Mouse (Mus musculus) hindbrain, embryonic 10.5 days (tissue): ENCODE measurements around the gene Olfr520. TPM values are rescaled to one million over a fixed set of nuclear protein-coding genes. Genes with fewer than 3 reads are reported as not detected.
A peak's percentile ranks its signal among the peaks of the same experiment; 100 is the strongest.

ENCODE experiments used
- DNase-seq: peaks from one replicate; pipeline ENCODE4 v3.0.0-alpha.2; 2017; ENCODE audit warnings: low spot score
- H3K27ac ChIP-seq: fragments of 300-500 bp; sonication (generic); 2 replicates; pipeline ENCODE4 v1.5.1; 2016; ENCODE audit warnings: mild to moderate bottlenecking, moderate library complexity
- H3K27me3 ChIP-seq: fragments of 300-500 bp; sonication (generic); 2 replicates; pipeline ENCODE4 v1.6.1; 2016; ENCODE audit warnings: mild to moderate bottlenecking; ENCODE audit not compliant: poor library complexity, insufficient read depth, severe bottlenecking
- H3K36me3 ChIP-seq: fragments of 300-500 bp; sonication (generic); 2 replicates; pipeline ENCODE4 v1.6.1; 2016; ENCODE audit warnings: mild to moderate bottlenecking, moderate library complexity
- H3K4me1 ChIP-seq: fragments of 300-500 bp; sonication (generic); replicated peaks from 2 replicates; pipeline ENCODE4 v1.6.1; 2016; ENCODE audit warnings: mild to moderate bottlenecking
- H3K4me3 ChIP-seq: fragments of 300-500 bp; sonication (generic); 2 replicates; pipeline ENCODE4 v1.5.1; 2016; ENCODE audit warnings: mild to moderate bottlenecking, moderate library complexity
- H3K9me3 ChIP-seq: fragments of 300-500 bp; sonication (generic); 2 replicates; pipeline ENCODE4 v1.6.1; 2016; ENCODE audit warnings: mild to moderate bottlenecking, moderate library complexity
- WGBS: fragments of 180-500 bp; shearing (Covaris S2); methylation state at CpG from one replicate; pipeline ENCODE4 v1.1.7; 2016; 5-methylcytosine and 5-hydroxymethylcytosine counted together
- polyA plus RNA-seq: library from polyadenylated mRNA; unstranded; fragments of >200 nt; fragmentation: Nextera tagmentation; extraction: Ambion mirVana; gene quantifications from 2 replicates; pipeline ENCODE4 v1.2.1, GENCODE M21; 2016

Gene Olfr520
- polyA plus RNA-seq, 1 experiment from 2014 or later: not detected

DNA sequence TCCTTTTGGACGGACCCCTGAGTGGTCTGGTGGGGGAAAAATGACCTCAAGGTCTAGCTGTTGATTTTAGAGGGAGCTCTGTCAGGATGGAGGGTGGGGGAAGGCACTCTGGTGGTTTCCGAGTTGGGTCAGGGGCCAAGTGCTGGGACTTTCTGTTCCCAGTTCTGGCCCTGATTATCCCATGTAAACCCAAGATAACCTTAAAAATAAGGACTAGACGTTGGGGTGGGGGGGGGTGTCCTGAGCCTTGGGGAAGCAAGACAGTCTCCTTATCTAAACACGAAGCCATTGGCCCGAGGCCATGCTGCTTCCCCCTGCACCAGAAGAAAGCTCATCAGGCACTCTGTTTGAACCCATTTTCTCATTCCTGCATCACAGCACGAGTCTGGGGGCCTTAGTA is 27.9 kb upstream of the Olfr520 start:
- Histone ChIP-seq H3K27ac (peak overlapping the region; percentile 62; the same call in 1 of the 2 replicates), H3K9me3 (no peaks in the 10 kb centered on the region), H3K27me3 (0 out of 2 replicates have a peak, but pooled peaks cover 3% of the 10 kb centered on the region), H3K4me1 (peaks cover 41% of the 10 kb centered on the region), H3K36me3 (no peaks in the 10 kb centered on the region), H3K4me3 (no peak overlapping the region)
- DNase-seq: no peak
- WGBS: 27% methylated on average over 6 of the region's 6 CpGs

DNA sequence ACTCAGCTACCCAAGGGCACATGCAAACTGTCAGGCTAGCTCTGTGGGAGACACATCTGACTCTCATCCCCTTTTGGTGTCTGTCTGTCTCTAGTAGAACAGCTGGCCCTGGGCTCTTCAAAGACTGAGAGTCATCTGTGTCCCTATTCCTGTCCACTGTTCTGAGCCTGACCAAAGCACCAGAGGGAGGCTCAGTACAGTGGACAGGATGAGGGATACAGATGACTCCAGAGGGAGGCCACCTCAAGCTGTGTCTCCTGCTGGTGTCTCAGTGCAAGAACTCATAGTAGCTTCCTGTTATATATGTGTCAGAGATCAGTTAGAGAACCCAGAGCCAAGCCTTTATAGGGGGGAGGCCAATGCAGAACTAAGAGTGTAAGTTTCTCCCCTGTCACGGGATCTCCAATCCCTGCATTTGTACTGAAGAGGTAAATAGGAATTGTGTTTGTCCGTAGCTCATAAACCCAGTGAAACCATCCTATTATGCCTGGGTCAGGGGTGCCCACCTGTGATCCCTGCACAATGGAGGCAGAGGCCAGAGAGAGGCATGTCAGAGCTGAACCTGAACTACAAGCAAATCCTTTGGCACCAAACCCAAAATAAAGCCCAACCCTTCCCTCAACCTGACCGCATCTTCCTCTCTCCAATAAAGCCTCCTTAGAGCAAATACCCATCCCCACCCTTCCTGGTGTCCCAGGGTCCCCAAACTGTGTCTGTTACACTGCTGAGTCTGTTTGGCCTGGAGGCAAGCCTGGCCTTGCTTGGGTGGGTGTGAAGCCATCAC is 25.1 kb upstream of the Olfr520 start:
- peaks cover 61% of the 10 kb centered on the region for H3K4me1 ChIP-seq
- no peak overlapping the region for H3K4me3 ChIP-seq
- H3K27me3 ChIP-seq: peaks cover 9% of the 10 kb centered on the region; the same call in 1 of the 2 replicates
- H3K36me3 ChIP-seq: no peaks in the 10 kb centered on the region
- DNase-seq: no peak
- H3K9me3 ChIP-seq: no peaks in the 10 kb centered on the region
- H3K27ac ChIP-seq: peak overlapping the region; percentile 40
- WGBS: 82% methylated on average over 3 of the region's 3 CpGs

DNA sequence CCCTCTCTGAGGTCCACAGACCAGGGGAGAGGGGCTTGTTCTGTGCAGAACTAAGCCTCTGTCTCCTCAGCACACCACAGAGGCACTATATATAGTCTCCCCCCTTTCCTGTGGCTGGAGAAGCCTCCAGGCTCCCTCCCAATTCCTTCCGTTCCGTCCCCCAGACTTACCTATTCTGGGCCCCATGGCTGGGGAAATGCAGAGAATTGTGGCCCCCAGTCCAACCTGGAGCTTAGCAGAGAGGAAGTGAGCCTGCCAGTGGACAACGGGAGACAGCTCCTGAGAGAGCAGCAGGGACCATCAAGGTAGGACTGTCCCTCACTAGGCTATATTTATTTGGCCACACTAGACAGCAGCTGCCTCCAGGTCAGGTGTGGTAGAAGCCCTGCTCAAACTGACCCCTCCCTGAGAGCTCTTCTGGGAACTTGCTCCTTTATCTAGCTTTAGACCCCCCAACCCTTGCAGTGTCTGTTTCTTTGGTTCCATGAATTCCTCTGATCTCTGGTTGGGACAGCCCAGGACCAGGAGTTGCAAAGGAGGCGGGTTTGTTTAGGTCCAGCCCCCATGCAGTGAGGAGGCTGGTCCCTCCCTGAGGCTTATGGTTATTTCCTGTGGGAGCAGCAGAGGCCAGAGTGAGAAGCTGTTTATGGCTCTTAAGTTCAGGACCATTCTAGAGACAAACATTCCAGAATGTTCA is 23.6 kb upstream of the Olfr520 start:
- 67% methylated on average over 4 of the region's 4 CpGs for whole genome bisulfite sequencing
- H3K27me3 ChIP-seq: peaks cover 10% of the 10 kb centered on the region; the same call in 1 of the 2 replicates
- peaks cover 61% of the 10 kb centered on the region for H3K4me1 ChIP-seq
- H3K4me3 ChIP-seq: no peak overlapping the region
- DNase-seq: no peak
- no peaks in the 10 kb centered on the region for H3K9me3 ChIP-seq
- H3K27ac ChIP-seq: peak overlapping the region; percentile 60
- no peaks in the 10 kb centered on the region for H3K36me3 ChIP-seq

DNA sequence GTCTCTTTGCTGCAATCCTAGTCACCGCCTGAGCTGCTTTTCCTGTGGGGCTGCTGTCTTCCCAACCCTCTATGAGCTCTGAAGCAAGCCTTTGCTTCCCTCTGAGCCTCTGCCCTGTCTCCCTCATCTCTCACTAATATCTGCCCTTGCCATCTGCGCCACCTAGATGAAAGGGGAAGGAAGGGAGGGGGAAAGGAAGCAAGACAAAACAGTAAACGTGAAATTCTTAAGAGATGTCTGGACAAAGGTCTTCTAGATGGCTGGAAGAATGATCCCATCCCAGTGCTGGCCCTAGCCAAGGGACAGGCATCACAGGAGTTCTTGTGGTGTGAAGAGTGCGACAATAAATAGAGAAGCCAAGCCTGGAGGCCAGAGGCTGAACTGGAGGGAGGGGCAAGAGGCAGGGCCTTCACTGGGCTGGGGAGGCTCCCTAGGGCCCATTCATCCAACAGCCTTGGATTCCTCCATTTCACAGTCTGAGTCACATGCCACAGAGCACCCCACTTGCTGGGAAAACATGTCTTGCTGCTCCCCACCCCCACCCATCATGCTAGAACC is 23.0 kb upstream of the Olfr520 start:
- 45% methylated on average over 4 of the region's 4 CpGs for WGBS
- Histone ChIP-seq H3K4me1 (peaks cover 55% of the 10 kb centered on the region), H3K27ac (peak overlapping the region; percentile 60), H3K4me3 (no peak overlapping the region), H3K9me3 (no peaks in the 10 kb centered on the region), H3K36me3 (no peaks in the 10 kb centered on the region), H3K27me3 (peaks cover 10% of the 10 kb centered on the region; the same call in 1 of the 2 replicates)
- no peak for DNase-seq

DNA sequence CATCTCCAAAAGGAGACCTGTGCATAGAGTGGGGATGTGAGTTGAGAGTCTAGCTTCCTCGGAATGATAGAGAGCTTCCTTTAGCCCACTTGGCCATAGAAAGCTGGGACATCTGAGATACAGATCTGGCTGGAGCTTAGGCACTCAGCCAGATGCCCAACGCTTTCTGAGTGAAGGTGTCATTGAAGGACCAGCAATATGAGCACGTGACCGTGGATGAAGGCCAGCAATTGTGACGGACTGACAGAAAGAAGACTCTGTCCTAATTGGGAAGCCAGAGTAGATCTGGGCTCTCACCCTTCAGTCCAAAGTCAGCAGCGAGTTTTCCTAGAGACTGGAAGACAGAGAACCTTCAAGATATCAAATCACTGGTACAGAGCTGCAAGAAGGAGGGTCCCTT is 22.4 kb upstream of the Olfr520 start:
- H3K9me3 ChIP-seq: no peaks in the 10 kb centered on the region
- H3K4me1 ChIP-seq: peaks cover 49% of the 10 kb centered on the region
- no peak overlapping the region for H3K4me3 ChIP-seq
- WGBS: 93% methylated on average over 6 of the region's 6 CpGs
- H3K27ac ChIP-seq: 0 out of 2 replicates have a peak overlapping the region, but pooled peaks have one; percentile 23
- no peak for DNase-seq
- peaks cover 10% of the 10 kb centered on the region; the same call in 1 of the 2 replicates for H3K27me3 ChIP-seq
- H3K36me3 ChIP-seq: no peaks in the 10 kb centered on the region

DNA sequence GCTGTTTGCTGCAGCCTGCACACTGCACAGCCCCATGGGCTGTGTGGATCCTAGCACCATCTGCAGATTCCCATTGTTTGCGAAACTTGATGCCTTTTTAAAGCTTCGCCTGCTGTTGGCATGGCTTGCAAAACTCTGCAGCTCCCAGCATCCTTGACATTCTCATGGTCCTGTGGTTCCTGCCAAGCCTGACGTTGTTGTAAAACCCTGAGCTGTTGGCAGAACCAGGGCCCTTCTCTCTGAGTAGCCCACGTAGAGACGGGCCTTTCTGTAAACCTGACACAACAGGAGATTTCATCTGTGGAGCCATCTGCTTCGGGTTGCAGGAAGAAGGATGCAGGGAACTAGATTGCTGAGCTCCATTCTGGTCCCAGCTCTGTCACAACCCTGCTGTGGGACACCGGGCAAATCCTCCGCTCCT is 21.8 kb upstream of the Olfr520 start:
- Histone ChIP-seq H3K27me3 (peaks cover 10% of the 10 kb centered on the region), H3K27ac (0 out of 2 replicates have a peak overlapping the region, but pooled peaks have one; percentile 23), H3K4me3 (no peak overlapping the region), H3K4me1 (peaks cover 46% of the 10 kb centered on the region), H3K36me3 (no peaks in the 10 kb centered on the region), H3K9me3 (no peaks in the 10 kb centered on the region)
- no peak for DNase-seq
- WGBS: 65% methylated on average over 8 of the region's 8 CpGs

DNA sequence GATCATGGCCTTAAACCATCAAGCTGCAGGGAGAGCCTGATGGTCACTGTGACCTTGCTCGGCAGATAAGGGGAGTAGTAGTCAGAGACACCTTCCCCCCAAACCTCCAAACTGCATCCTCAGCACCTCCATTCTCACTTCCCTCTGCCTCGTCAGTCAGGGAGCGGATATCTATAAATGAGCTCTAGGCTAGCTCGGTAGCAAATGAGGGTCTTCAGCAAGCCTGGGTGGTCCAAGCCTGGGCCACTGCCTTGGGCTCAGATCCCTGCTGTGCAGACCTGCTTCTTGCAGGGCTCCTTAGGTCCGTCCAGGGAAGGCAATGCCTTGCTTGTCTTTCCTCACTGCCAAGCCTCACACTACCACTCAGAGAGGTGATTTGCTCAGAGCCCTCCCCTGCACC is 21.3 kb upstream of the Olfr520 start:
- 70% methylated on average over 5 of the region's 5 CpGs for WGBS
- H3K4me3 ChIP-seq: no peak overlapping the region

DNA sequence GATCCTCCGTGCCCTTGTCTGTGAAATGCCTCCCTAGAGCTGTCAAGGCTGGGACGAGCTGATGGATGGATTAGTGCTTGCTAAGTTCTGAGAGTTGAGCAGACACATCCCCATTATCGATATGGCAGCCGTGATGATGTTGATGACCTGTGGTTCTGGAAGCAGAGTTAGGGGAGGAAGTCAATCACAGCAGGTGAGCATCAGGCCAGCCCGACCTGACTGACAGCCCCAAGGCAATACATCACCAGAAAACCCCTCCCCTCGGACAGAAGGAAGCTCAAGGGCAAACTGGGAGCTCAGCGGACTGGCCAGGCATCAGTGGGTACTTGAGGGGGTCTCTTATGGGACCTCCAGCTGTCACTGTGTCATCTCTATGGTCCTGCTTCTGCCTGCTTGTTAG is 20.1 kb upstream of the Olfr520 start:
- Histone ChIP-seq H3K27me3 (peaks cover 7% of the 10 kb centered on the region), H3K27ac (no peak overlapping the region), H3K9me3 (no peaks in the 10 kb centered on the region), H3K4me1 (peaks cover 45% of the 10 kb centered on the region), H3K4me3 (no peak overlapping the region), H3K36me3 (no peaks in the 10 kb centered on the region)
- no peak for DNase-seq
- WGBS: 68% methylated on average over 7 of the region's 7 CpGs

More for the DNA sequence above, 21.3 kb upstream of the Olfr520 start:
- H3K36me3 ChIP-seq: no peaks in the 10 kb centered on the region
- DNase-seq: no peak
- H3K27me3 ChIP-seq: peaks cover 7% of the 10 kb centered on the region
- H3K27ac ChIP-seq: 0 out of 2 replicates have a peak overlapping the region, but pooled peaks have one; percentile 23
- H3K9me3 ChIP-seq: no peaks in the 10 kb centered on the region
- H3K4me1 ChIP-seq: peaks cover 46% of the 10 kb centered on the region

DNA sequence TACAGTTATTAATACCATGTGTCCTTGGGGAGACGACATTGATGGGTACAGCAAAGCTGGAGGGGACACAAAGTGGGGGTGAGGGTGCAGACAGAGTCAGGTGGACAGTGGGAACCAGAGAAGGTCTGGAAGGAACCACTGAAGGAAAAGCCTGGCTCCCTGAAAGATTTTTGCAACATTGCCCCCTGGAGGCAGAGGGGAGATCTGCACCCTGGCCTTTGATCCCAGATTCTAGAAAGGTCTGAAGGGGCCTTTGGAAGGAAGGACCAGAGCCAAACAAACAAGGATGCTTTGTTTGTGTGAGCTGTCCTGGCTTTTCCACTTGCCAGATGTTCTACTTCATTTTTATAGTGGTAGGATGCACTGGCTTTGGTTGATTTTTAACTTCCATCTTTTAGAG is 19.6 kb upstream of the Olfr520 start:
- Histone ChIP-seq H3K9me3 (no peaks in the 10 kb centered on the region), H3K27ac (no peak overlapping the region), H3K27me3 (peaks cover 7% of the 10 kb centered on the region), H3K4me3 (no peak overlapping the region), H3K36me3 (no peaks in the 10 kb centered on the region), H3K4me1 (peaks cover 40% of the 10 kb centered on the region)
- 36% methylated on average over 1 of the region's 1 CpGs for WGBS
- peak; percentile 65 for DNase-seq

DNA sequence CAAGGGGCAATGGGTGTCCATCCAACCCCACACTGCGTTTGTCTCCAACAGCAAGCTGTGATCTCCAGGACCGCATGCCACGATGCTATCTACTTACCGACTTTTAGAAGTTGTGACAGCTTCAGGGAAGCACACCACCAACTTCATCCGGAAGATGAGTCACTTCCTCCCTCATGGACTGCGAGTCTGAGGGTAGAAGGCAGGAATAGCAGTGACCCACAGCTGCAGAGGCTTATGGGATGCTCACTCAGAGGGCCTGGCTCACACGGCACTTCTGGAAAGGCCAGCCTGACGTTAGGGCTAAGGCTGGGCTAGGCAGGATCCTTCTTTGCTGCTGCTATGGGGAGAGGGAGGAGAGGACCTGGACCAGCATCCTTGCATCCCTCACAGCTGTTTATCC is 18.9 kb upstream of the Olfr520 start, which contains the start of gene Slco2b1:
Gene Slco2b1, minus strand, starts transcription at position 175 of the 400 bp plus-strand sequence.
- Histone ChIP-seq H3K27me3 (peaks cover 7% of the 10 kb centered on the region), H3K36me3 (no peaks in the 10 kb centered on the region), H3K27ac (no peak within 1 kb of the TSS), H3K4me3 (no peak within 1 kb of the TSS), H3K4me1 (peaks cover 35% of the 10 kb centered on the region), H3K9me3 (no peaks in the 10 kb centered on the region)
- 90% methylated on average over 8 of the region's 8 CpGs for WGBS
- no peak for DNase-seq

DNA sequence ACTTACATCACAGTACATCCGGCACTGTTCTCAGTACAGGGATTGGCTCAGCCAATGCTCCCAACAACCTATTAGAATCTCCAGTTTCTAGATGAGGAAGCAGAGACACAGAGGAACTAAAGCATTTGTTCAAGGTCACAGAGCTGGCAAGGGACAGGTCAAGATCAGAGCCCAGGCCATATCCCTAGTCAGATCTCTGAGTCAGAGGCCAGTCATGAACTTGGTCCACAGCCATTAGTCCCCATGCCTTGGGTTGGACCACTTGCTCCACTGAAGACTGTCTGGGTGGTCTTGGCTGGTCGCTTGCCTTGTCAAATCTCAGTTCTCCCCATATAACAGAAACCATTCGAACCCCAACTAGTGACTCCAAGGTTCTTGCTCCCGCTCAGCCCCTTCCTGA is 17.6 kb upstream of the Olfr520 start:
- Histone ChIP-seq H3K27me3 (peaks cover 7% of the 10 kb centered on the region), H3K27ac (no peak overlapping the region), H3K36me3 (no peaks in the 10 kb centered on the region), H3K9me3 (no peaks in the 10 kb centered on the region), H3K4me1 (peaks cover 23% of the 10 kb centered on the region), H3K4me3 (no peak overlapping the region)
- DNase-seq: no peak
- 89% methylated on average over 4 of the region's 4 CpGs for WGBS

DNA sequence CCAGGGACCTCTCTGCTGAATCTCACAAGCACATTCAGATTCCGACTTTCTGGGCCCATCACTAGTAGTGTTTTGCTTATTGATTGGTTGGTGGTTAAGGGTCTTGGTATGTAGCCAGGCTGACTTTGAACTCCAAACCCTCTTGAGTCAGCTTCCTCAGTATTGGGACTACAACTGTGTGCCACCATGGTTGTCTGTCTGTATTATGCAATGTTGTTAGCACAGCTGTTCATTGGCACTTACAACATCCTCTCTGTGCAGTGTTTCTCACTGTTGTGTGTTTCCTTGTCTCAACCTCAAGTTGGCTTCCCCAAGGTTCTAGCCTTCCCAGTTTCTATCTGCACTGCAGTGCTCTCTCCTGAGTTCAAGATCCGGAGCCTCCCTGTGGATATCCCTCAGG is 13.5 kb upstream of the Olfr520 start:
- H3K9me3 ChIP-seq: no peaks in the 10 kb centered on the region
- no peaks in the 10 kb centered on the region; the same call in 1 of the 2 replicates for H3K27me3 ChIP-seq
- no peaks in the 10 kb centered on the region for H3K4me1 ChIP-seq
- H3K27ac ChIP-seq: no peak overlapping the region
- DNase-seq: no peak
- 90% methylated on average over 2 of the region's 2 CpGs for WGBS
- H3K4me3 ChIP-seq: no peak overlapping the region
- no peaks in the 10 kb centered on the region for H3K36me3 ChIP-seq

DNA sequence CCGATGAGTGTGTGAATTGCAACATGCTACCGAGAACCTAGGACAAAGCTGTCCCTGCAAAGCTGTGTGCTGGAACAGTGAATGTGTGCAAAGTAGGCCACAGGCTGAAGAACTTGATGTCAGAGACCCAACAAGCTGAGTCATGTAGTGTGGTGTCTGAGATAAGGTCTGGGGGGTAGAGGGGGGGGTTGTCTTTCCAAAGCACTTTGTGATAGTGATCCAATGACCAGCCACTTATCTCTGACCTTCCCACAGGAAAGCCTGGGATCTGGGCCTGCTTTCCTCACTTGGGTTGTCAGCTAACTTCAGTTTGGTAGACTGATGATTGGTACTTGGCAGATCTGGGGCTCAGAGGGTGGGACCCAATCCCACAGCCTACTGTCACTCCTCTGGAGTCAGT is 4.5 kb downstream of the Olfr520 start:
- no peak for DNase-seq
- Histone ChIP-seq H3K4me3 (no peak overlapping the region), H3K9me3 (no peaks in the 10 kb centered on the region), H3K27me3 (no peaks in the 10 kb centered on the region), H3K36me3 (no peaks in the 10 kb centered on the region), H3K27ac (no peak overlapping the region), H3K4me1 (peaks cover 8% of the 10 kb centered on the region)
- WGBS: 87% methylated on average over 2 of the region's 2 CpGs
